Mouse (Mus musculus): ENCODE data around the gene Cybrd1. TPM values are rescaled to one million over a fixed set of nuclear protein-coding genes. Genes with fewer than 3 reads are reported as not detected.

The Cybrd1 gene
- total and polyA plus RNA-seq, 3 experiments, result 0.08 to 0.21 TPM; not detected in 1

GRCm38 (mm10) chr2:71073828-71074227 is 43.9 kb upstream of the Cybrd1 start (continued):
- TF ChIP-seq CHD1 (IDR thresholded peaks at IDR 0.05; ENCODE audit: low read depth, low read length), result no peak
- no peak for TF ChIP-seq ZC3H11A (IDR thresholded peaks at IDR 0.05; ENCODE audit: low read depth, low read length)
- TF ChIP-seq TCF12 (IDR thresholded peaks at IDR 0.05; ENCODE audit: low read depth, low read length), result peak; percentile 76; the same call in 1 of the 2 replicates
- TF ChIP-seq MYC (IDR thresholded peaks at IDR 0.05; ENCODE audit: low read depth, low read length), result 0 out of 2 replicates have a peak, but pooled peaks have one; percentile 49
- no peak for TF ChIP-seq ZKSCAN1 (IDR thresholded peaks at IDR 0.05; ENCODE audit: low read depth, low read length)
- TF ChIP-seq CHD2 (IDR thresholded peaks at IDR 0.05; ENCODE audit: low read length), result no peak
- TF ChIP-seq NRF1 (IDR thresholded peaks at IDR 0.05; ENCODE audit: insufficient read depth, low read depth, low read length, poor library complexity, severe bottlenecking), result no peak
- TF ChIP-seq TAL1 (IDR thresholded peaks at IDR 0.05; ENCODE audit: low read length), result peak; percentile 45

GRCm38 (mm10) chr2:71082416-71082815 is 35.3 kb upstream of the Cybrd1 start:
- H3K9ac ChIP-seq (ENCODE audit: control insufficient read depth, low read depth, low read length, poor library complexity, severe bottlenecking), result no peak overlapping the region
- no peak overlapping the region for H3K4me3 ChIP-seq (ENCODE audit: control insufficient read depth in 1 of 2, insufficient read depth in 1 of 2, low read depth in 2 of 2, low read length in 2 of 2)
- no peaks in the 10 kb centered on the region for H3K27me3 ChIP-seq (ENCODE audit: control insufficient read depth in 1 of 2, insufficient read depth in 2 of 2, low read length in 2 of 2)
- H3K4me1 ChIP-seq (ENCODE audit: control insufficient read depth in 1 of 2, insufficient read depth in 2 of 2, low read length in 2 of 2), result no peaks in the 10 kb centered on the region
- H3K27ac ChIP-seq (ENCODE audit: control insufficient read depth, low read depth, low read length), result no peak overlapping the region
- no peak for TF ChIP-seq SMC3 (IDR thresholded peaks at IDR 0.05; ENCODE audit: low read depth, low read length)
- TF ChIP-seq MEF2A (IDR thresholded peaks at IDR 0.05; ENCODE audit: extremely low read depth, insufficient replicate concordance, low read depth, low read length, poor library complexity, severe bottlenecking), result no peak
- TF ChIP-seq KAT2A (conservative IDR thresholded peaks at IDR 0.05; ENCODE audit: low read depth, low read length), result no peak
- no peak for TF ChIP-seq GABPA (IDR thresholded peaks at IDR 0.05; ENCODE audit: low read depth, low read length)
- TF ChIP-seq RCOR1 (IDR thresholded peaks at IDR 0.05; ENCODE audit: low read depth, low read length), result no peak
- no peak for TF ChIP-seq ZMIZ1 (IDR thresholded peaks at IDR 0.05; ENCODE audit: low read depth, low read length)
- TF ChIP-seq EP300 (IDR thresholded peaks at IDR 0.05; ENCODE audit: low read depth in 1 of 2, low read length in 2 of 2), result no peak
- no peak for TF ChIP-seq SIN3A (IDR thresholded peaks at IDR 0.05; ENCODE audit: low read length)
- TF ChIP-seq CHD2 (IDR thresholded peaks at IDR 0.05; ENCODE audit: low read length), result no peak
- TF ChIP-seq BHLHE40 (IDR thresholded peaks at IDR 0.05; ENCODE audit: borderline replicate concordance, low read depth, low read length), result no peak
- no peak for TF ChIP-seq NRF1 (IDR thresholded peaks at IDR 0.05; ENCODE audit: insufficient read depth, low read depth, low read length, poor library complexity, severe bottlenecking)
- no peak for TF ChIP-seq MYB (IDR thresholded peaks at IDR 0.05; ENCODE audit: low read depth, low read length)
- DNase-seq (ENCODE audit: low read depth, low spot score), result no peak
- H3K9me3 ChIP-seq (replicated peaks; ENCODE audit: insufficient read depth, low read length), result no peaks in the 10 kb centered on the region
- peaks cover 2 to 11% of the 10 kb centered on the region in 2 experiments; a peak in 3 of 4 replicates for H3K36me3 ChIP-seq (ENCODE audit: control insufficient read depth in 1 of 2, insufficient read depth in 2 of 2, low read length in 2 of 2)
- H3K79me2 ChIP-seq (ENCODE audit: control insufficient read depth, insufficient read depth, low read length, poor library complexity), result no peaks in the 10 kb centered on the region
